Mouse (Mus musculus) midbrain, embryonic 16.5 days (tissue): ENCODE data around the gene Prkci. TPM values are rescaled to one million over a fixed set of nuclear protein-coding genes. Genes with fewer than 3 reads are reported as not detected.
A peak's percentile ranks its signal among the peaks of the same experiment; 100 is the strongest.

Experiments
- ATAC-seq: fragments of 200-750 bp; cut with Nextera tagmentation; 2 replicates; pipeline ENCODE4 v1.8.0; 2017; ENCODE audit warnings: moderate TSS enrichment
- H3K27ac ChIP-seq: fragments of 300-500 bp; sonication (generic); 2 replicates; pipeline ENCODE4 v1.5.1; 2014; ENCODE audit warnings: mild to moderate bottlenecking, low read length, mixed read lengths
- H3K27me3 ChIP-seq: fragments of 300-500 bp; sonication (generic); 2 replicates; pipeline ENCODE4 v1.6.1; 2014; ENCODE audit warnings: low read depth, low read length, mixed read lengths; ENCODE audit not compliant: control insufficient read depth, insufficient read depth
- H3K36me3 ChIP-seq: fragments of 300-500 bp; sonication (generic); 2 replicates; pipeline ENCODE4 v1.6.1; 2014; ENCODE audit warnings: mild to moderate bottlenecking, low read length, moderate library complexity, mixed read lengths; ENCODE audit not compliant: control insufficient read depth, insufficient read depth
- H3K4me1 ChIP-seq: fragments of 300-500 bp; sonication (generic); 2 replicates; pipeline ENCODE4 v1.6.1; 2014; ENCODE audit warnings: mild to moderate bottlenecking, low read length, mixed read lengths; ENCODE audit not compliant: control insufficient read depth, insufficient read depth
- H3K4me2 ChIP-seq: fragments of 300-500 bp; sonication (generic); 2 replicates; pipeline ENCODE4 v1.6.1; 2014; ENCODE audit warnings: mild to moderate bottlenecking, low read length, mixed read lengths
- H3K4me3 ChIP-seq: fragments of 300-500 bp; sonication (generic); 2 replicates; pipeline ENCODE4 v1.5.1; 2014; ENCODE audit warnings: low read depth, mild to moderate bottlenecking, low read length, moderate library complexity, mixed read lengths
- H3K9ac ChIP-seq: fragments of 300-500 bp; sonication (generic); 2 replicates; pipeline ENCODE4 v1.6.1; 2014; ENCODE audit warnings: low read depth, low read length, mixed read lengths
- H3K9me3 ChIP-seq: fragments of 300-500 bp; sonication (generic); replicated peaks from 2 replicates; pipeline ENCODE4 v1.6.1; 2014; ENCODE audit warnings: mild to moderate bottlenecking, low read length, mixed read lengths; ENCODE audit not compliant: control insufficient read depth, poor library complexity, severe bottlenecking
- whole genome bisulfite sequencing: fragments of 180-500 bp; shearing (Covaris S2); extraction: QIAGEN DNeasy Blood & Tissue Kit; methylation state at CpG from one replicate; pipeline ENCODE4 v1.1.7; 2014; 5-methylcytosine and 5-hydroxymethylcytosine counted together
- polyA plus RNA-seq: library from polyadenylated mRNA; unstranded; fragments of >200 nt; fragmentation: Nextera tagmentation; extraction: Ambion mirVana; gene quantifications from 2 replicates; pipeline ENCODE4 v1.2.1, GENCODE M21; 2015

Gene Prkci
- polyA plus RNA-seq, result 25.4 and 25.5 TPM in 2 replicates

DNA sequence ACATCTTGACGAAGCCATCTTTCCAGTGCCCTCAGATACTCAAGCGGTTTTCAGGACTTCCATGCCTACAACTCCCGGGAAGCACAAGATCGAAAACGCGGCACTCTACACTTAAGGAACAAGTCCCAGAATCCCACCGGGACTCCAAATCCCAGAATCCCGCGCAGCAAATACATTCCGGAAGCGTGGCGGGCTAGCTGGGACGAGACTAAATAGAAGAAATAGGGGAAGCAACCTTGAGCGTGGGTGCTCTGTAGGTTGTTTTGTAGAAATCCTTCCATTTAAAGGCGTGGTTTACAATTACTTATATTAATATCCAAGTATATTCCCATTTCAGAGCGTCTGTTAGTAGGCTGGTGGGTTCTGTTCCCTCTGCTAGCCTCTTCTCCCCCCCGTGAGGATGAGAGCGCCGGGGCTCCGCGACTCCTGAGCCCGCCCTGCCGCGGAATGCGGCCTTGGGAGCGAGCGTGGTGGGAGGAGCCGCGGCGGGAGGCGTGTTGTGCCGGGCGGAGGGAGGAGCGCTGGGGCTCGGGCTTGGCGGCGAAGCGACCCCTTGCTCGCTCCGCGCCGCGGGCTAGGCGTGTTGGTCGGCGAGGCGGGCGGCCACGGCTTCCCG lies at the start of gene Prkci:
Gene Prkci, plus strand, starts transcription at position 465 of the 616 bp plus-strand sequence.
- peak; percentile 99 for ATAC-seq
- Histone ChIP-seq H3K27ac (peak within 1 kb of the TSS; percentile 83), H3K9me3 (no peaks in the 10 kb centered on the region), H3K4me1 (peaks cover 18% of the 10 kb centered on the region), H3K36me3 (no peaks in the 10 kb centered on the region), H3K9ac (peak within 1 kb of the TSS; percentile 87), H3K27me3 (no peaks in the 10 kb centered on the region), H3K4me2 (peak within 1 kb of the TSS; percentile 68), H3K4me3 (peak within 1 kb of the TSS; percentile 89)
- WGBS, result 0% methylated on average over 50 of the region's 50 CpGs

DNA sequence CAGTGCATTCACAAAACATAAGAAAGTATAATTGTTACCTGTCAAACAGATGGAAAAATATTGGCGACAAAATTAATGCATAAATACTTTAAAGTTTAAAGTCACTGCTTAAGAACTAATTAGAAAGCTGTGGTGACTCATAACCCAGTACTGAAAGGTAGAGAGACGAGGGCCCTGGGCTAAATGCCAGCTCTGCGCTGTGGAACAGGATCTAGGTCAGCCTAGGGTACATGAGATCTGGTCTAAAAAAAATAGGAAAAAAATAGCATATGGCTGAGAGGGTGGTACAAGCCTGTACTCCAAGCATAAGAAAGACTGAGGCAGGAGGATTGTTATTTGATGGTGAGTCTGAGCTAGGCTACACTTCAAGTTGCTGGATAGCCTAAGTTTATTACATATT lies 43.9 kb upstream of the Prkci start:
- ATAC-seq, result no peak
- no peaks in the 10 kb centered on the region for H3K4me1 ChIP-seq
- no peak overlapping the region for H3K9ac ChIP-seq
- no peak overlapping the region for H3K4me3 ChIP-seq
- 94% methylated on average over 3 of the region's 3 CpGs for WGBS
- H3K36me3 ChIP-seq, result peaks cover 23% of the 10 kb centered on the region
- H3K27ac ChIP-seq, result no peak overlapping the region
- no peak overlapping the region for H3K4me2 ChIP-seq
- no peaks in the 10 kb centered on the region for H3K9me3 ChIP-seq
- no peaks in the 10 kb centered on the region for H3K27me3 ChIP-seq

GRCm38 (mm10) chr3:30952273-30953070 lies 43.1 kb upstream of the Prkci start:
- Histone ChIP-seq H3K4me3 (no peak overlapping the region), H3K27ac (no peak overlapping the region), H3K27me3 (no peaks in the 10 kb centered on the region), H3K4me1 (no peaks in the 10 kb centered on the region), H3K9ac (no peak overlapping the region), H3K9me3 (no peaks in the 10 kb centered on the region), H3K4me2 (no peak overlapping the region), H3K36me3 (peaks cover 26% of the 10 kb centered on the region)
- ATAC-seq, result no peak
- 93% methylated on average over 12 of the region's 12 CpGs for WGBS

DNA sequence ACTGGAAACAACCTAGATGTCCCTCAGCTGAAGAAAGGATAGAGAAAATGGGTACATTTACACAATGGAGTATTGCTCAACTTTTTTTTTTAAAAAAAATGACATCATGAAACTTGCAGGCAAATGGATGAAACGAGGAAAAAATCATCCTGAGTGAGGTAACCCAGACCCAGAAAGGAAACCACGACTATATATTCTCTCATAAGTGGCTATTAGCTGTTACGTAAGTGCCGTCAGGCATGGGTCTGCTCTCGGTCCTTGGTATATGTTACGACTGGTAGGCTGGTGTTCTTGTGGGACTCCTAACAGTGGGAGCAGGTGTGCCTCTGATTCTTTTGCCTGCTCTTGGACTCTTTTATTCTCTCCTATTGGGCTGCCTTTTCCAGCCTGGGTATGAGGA lies 39.2 kb upstream of the Prkci start:
- H3K4me1 ChIP-seq, result no peaks in the 10 kb centered on the region
- ATAC-seq, result no peak
- H3K36me3 ChIP-seq, result peaks cover 32% of the 10 kb centered on the region
- no peak overlapping the region for H3K27ac ChIP-seq
- no peak overlapping the region for H3K9ac ChIP-seq
- no peaks in the 10 kb centered on the region for H3K9me3 ChIP-seq
- no peaks in the 10 kb centered on the region for H3K27me3 ChIP-seq
- H3K4me2 ChIP-seq, result no peak overlapping the region
- H3K4me3 ChIP-seq, result no peak overlapping the region
- WGBS, result 96% methylated on average over 6 of the region's 6 CpGs

GRCm38 (mm10) chr3:30958709-30959108 lies 36.8 kb upstream of the Prkci start:
- H3K4me1 ChIP-seq, result no peaks in the 10 kb centered on the region
- H3K27me3 ChIP-seq, result no peaks in the 10 kb centered on the region
- WGBS, result 90% methylated on average over 2 of the region's 2 CpGs
- H3K36me3 ChIP-seq, result peaks cover 40% of the 10 kb centered on the region
- ATAC-seq, result no peak
- no peak overlapping the region for H3K4me3 ChIP-seq
- H3K9ac ChIP-seq, result no peak overlapping the region
- H3K4me2 ChIP-seq, result no peak overlapping the region
- H3K9me3 ChIP-seq, result no peaks in the 10 kb centered on the region
- H3K27ac ChIP-seq, result no peak overlapping the region

- WGBS, result 82% methylated on average over 7 of the region's 7 CpGs
- ATAC-seq, result no peak
These were observed 35.4 kb upstream of the Prkci start for GRCm38 (mm10) chr3:30959868-30960831.

GRCm38 (mm10) chr3:30963100-30963499 lies 32.4 kb upstream of the Prkci start:
- WGBS, result 97% methylated on average over 4 of the region's 4 CpGs
- H3K4me1 ChIP-seq, result peaks cover 7% of the 10 kb centered on the region
- peaks cover 37% of the 10 kb centered on the region for H3K36me3 ChIP-seq

More at GRCm38 (mm10) chr3:30959868-30960831, 35.4 kb upstream of the Prkci start:
- no peak overlapping the region for H3K9ac ChIP-seq
- no peaks in the 10 kb centered on the region for H3K27me3 ChIP-seq
- H3K4me2 ChIP-seq, result no peak overlapping the region
- H3K9me3 ChIP-seq, result no peaks in the 10 kb centered on the region
- peaks cover 39% of the 10 kb centered on the region for H3K36me3 ChIP-seq
- H3K4me1 ChIP-seq, result no peaks in the 10 kb centered on the region
- H3K27ac ChIP-seq, result no peak overlapping the region
- H3K4me3 ChIP-seq, result no peak overlapping the region

GRCm38 (mm10) chr3:30964216-30964615 lies 31.3 kb upstream of the Prkci start:
- H3K4me2 ChIP-seq, result no peak overlapping the region
- ATAC-seq, result no peak
- no peak overlapping the region for H3K27ac ChIP-seq
- H3K36me3 ChIP-seq, result peaks cover 32% of the 10 kb centered on the region
- H3K4me1 ChIP-seq, result peaks cover 8% of the 10 kb centered on the region
- no peaks in the 10 kb centered on the region for H3K27me3 ChIP-seq
- H3K9ac ChIP-seq, result no peak overlapping the region
- WGBS, result 82% methylated on average over 3 of the region's 3 CpGs
- no peak overlapping the region for H3K4me3 ChIP-seq
- no peaks in the 10 kb centered on the region for H3K9me3 ChIP-seq

More at GRCm38 (mm10) chr3:30963100-30963499, 32.4 kb upstream of the Prkci start:
- no peak overlapping the region for H3K4me2 ChIP-seq
- H3K27me3 ChIP-seq, result no peaks in the 10 kb centered on the region
- no peak overlapping the region for H3K27ac ChIP-seq
- no peak overlapping the region for H3K4me3 ChIP-seq
- H3K9me3 ChIP-seq, result no peaks in the 10 kb centered on the region
- no peak for ATAC-seq
- no peak overlapping the region for H3K9ac ChIP-seq
